Mouse (Mus musculus) embryonic stem cell, embryonic (primary cell): ENCODE results near the gene Jph3.

Experiments used
- CTCF ChIA-PET, 4 experiments: fragments of 300-600 bp in 2 of 4; fragments of 350-600 bp in 2 of 4; sonication (Branson Sonifier 250); formaldehyde crosslinking; loops; one replicate each; lab custom pipeline; 2022; ENCODE audit warnings: inconsistent platforms in 2 of 4; lab: Charles Lee
- POLR2A ChIA-PET, 4 experiments: fragments of 300-600 bp in 2 of 4; fragments of 350-600 bp in 2 of 4; sonication (Branson Sonifier 250); formaldehyde crosslinking; loops; one replicate each; lab custom pipeline; 2022; ENCODE audit warnings: antibody characterized with exemption in 4 of 4, inconsistent platforms in 1 of 4; lab: Charles Lee

Gene Jph3

GRCm38 (mm10) chr8:121794151-121794550 lies 64.7 kb downstream of the Jph3 start:
- POLR2A ChIA-PET, result interaction anchor here in 3 of 4 experiments (0.6 to 1.3 kb wide), 5 partner anchors 31 to 97 kb away, joined by 3 to 4 read pairs (median 3); no protein-coding TSS in a partner anchor
- CTCF ChIA-PET, result interaction anchor here in 1 of 4 experiments (0.9 to 1.0 kb wide), 2 partner anchors 38 to 43 kb away, joined by 3 read pairs; no protein-coding TSS in a partner anchor

DNA sequence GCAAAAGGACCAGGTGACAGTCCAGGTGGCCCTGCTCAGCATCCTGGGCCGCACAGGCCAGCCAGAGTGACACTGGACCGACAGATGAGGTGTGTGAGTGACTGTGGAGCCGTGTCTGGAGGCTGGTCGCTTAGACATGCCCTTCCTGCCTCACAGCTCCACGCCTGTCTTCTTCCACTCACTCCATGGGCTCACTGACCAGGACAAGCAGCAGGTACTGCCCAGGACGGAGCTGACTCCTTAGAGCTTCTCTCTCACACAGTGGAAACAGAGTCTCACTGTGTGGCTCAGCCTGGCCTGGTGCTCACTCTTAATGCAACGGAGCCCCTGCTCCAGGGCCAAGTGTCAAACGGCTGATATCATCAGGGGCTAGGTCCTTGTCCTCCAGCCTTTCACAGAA lies 66.0 kb downstream of the Jph3 start:
- ChIA-PET CTCF (interaction anchor here in 3 of 4 experiments (0.6 kb wide), 3 partner anchors 12 to 101 kb away, joined by 3 to 5 read pairs (median 3); no protein-coding TSS in a partner anchor), POLR2A (interaction anchor here in 2 of 4 experiments (0.9 to 1.3 kb wide), 2 partner anchors 11 to 35 kb away, joined by 3 read pairs; no protein-coding TSS in a partner anchor)

DNA sequence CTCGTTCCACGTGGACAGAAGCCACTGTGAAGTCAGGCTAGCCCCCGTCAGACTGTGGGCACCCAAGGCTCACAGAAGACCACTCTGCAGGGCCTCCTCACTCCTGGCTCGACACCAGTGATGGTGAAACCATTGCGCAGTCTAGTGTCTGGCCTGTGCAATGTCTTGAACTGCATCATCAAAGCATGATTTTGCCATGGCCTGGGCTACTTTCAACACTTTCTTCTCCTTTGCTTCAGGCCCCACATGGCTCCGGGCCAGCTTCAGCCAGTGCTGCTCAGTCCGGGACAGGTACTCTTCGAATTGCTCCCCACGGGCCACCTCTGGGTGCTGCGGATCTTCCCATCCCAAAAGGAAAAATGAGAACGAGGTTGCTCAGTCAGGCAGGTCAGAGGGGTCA lies 67.0 kb downstream of the Jph3 start:
- CTCF ChIA-PET, result no interaction called here
- POLR2A ChIA-PET, result interaction anchor here in 1 of 4 experiments (1.0 to 1.2 kb wide), 2 partner anchors 10 to 244 kb away, joined by 3 to 4 read pairs; no protein-coding TSS in a partner anchor

- ChIA-PET CTCF (interaction anchor here in 1 of 4 experiments (0.6 kb wide), 1 partner anchor 373 kb away, joined by 3 read pairs; no protein-coding TSS in a partner anchor), POLR2A (interaction anchor here in 1 of 4 experiments (1.4 kb wide), 1 partner anchor 10 kb away, joined by 3 read pairs; no protein-coding TSS in a partner anchor)
Observed at GRCm38 (mm10) chr8:121798401-121798800, 69.0 kb downstream of the Jph3 start.

- CTCF ChIA-PET, result interaction anchor here in 2 of 4 experiments (0.6 to 0.7 kb wide), 2 partner anchors 197 to 323 kb away, joined by 3 to 4 read pairs; no protein-coding TSS in a partner anchor
- POLR2A ChIA-PET, result interaction anchor here in 2 of 4 experiments (0.7 to 1.5 kb wide), 5 partner anchors 10 to 25 kb away, joined by 3 to 6 read pairs (median 4); no protein-coding TSS in a partner anchor
Observed at GRCm38 (mm10) chr8:121804829-121805228, 75.4 kb downstream of the Jph3 start.

GRCm38 (mm10) chr8:121806126-121806525 lies 76.7 kb downstream of the Jph3 start:
- POLR2A ChIA-PET, result interaction anchor here in 3 of 4 experiments (0.6 to 1.6 kb wide), 11 partner anchors 8 to 352 kb away, joined by 3 to 14 read pairs (median 3); partner anchors contain the start of gene Klhdc4 (in 1 of the 3)
- CTCF ChIA-PET, result interaction anchor here in 1 of 4 experiments (0.8 to 1.0 kb wide), 2 partner anchors 44 to 119 kb away, joined by 4 read pairs; no protein-coding TSS in a partner anchor

DNA sequence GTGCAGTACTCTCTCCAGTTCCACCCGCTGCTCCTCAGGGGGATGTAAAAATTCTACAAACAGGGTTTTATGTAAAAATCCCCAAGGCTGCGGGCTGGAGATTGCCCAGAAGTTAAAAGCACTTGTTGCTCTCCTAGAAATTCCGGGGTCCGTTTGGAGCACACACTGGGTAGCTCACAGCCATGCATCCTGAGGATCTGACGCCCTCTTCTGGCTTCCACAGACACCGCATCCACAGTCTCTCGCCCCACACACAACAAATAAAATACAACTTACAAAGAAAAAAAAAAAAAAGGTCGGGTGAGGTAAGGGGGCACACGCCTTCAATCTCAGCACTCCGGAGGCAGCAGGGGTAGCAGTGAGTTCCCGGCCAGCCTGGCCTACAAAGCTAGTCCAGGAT lies 78.6 kb downstream of the Jph3 start:
- ChIA-PET POLR2A (interaction anchor here in 3 of 4 experiments (0.7 to 1.8 kb wide), 6 partner anchors 9 to 53 kb away, joined by 3 to 7 read pairs (median 3); no protein-coding TSS in a partner anchor), CTCF (interaction anchor here (0.6 to 1.8 kb wide), 21 partner anchors 8 to 1229 kb away, joined by 3 to 7 read pairs (median 4); no protein-coding TSS in a partner anchor)

GRCm38 (mm10) chr8:121809524-121810155 lies 80.2 kb downstream of the Jph3 start:
- ChIA-PET POLR2A (interaction anchor here in 2 of 4 experiments (0.6 to 0.8 kb wide), 2 partner anchors 100 to 163 kb away, joined by 3 to 4 read pairs; no protein-coding TSS in a partner anchor), CTCF (interaction anchor here in 2 of 4 experiments (0.7 to 1.8 kb wide), 4 partner anchors 32 to 202 kb away, joined by 3 to 5 read pairs (median 4); no protein-coding TSS in a partner anchor)

DNA sequence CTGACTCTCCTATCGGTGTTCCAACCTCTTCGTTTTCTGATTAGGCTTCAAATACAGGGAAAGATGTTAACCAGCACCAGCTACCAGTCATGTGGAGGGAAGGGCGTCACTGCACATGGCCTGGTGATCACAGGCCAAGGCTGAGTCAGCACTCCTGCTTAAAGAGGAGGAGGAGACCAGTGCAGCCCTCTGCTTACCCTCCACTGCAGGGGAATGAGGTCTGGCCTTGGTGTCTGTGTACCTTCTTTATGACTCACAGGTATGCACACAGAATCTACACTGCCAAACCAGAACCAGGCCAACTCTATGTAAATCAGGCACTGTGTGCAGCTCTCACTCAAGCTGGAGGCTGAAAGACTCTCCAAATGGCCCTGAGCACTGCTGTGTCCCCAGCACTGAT lies 82.1 kb downstream of the Jph3 start:
- ChIA-PET CTCF (no interaction called here), POLR2A (interaction anchor here in 2 of 4 experiments (0.6 to 1.5 kb wide), 5 partner anchors 9 to 1132 kb away, joined by 3 to 4 read pairs (median 3); partner anchors contain the start of gene Klhdc4 (in 1 of the 2))

GRCm38 (mm10) chr8:121811931-121812570 lies 82.6 kb downstream of the Jph3 start:
- ChIA-PET CTCF (interaction anchor here in 1 of 4 experiments (0.6 kb wide), 2 partner anchors 219 to 1501 kb away, joined by 3 read pairs; no protein-coding TSS in a partner anchor), POLR2A (interaction anchor here in 2 of 4 experiments (1.3 to 1.5 kb wide), 2 partner anchors 10 to 60 kb away, joined by 3 read pairs; no protein-coding TSS in a partner anchor)

- POLR2A ChIA-PET, result interaction anchor here in 2 of 4 experiments (1.0 to 1.9 kb wide), 3 partner anchors 10 kb away, joined by 3 to 7 read pairs (median 3); no protein-coding TSS in a partner anchor
Observed at GRCm38 (mm10) chr8:121818226-121818625, 88.8 kb downstream of the Jph3 start.

DNA sequence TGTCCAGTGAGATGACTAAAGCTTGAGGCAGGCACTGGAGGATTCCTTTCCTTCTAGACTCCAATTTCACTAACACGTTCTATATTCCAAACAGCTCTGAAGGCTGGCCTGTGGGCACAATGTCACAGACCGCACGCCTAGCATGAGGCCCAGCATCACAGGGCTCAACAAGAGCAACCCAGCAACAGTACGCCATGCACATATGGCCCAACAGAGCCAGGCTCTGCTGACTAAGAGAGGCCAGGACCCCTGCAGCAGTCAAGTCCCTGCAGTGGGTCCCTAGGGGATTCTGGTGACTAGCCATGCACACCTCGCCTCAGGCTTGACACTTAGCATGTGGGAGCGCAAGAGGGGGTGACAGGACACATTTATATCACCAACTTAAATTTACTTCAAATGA lies 91.4 kb downstream of the Jph3 start:
- ChIA-PET CTCF (no interaction called here), POLR2A (interaction anchor here in 2 of 4 experiments (1.6 kb wide), 3 partner anchors 9 to 30 kb away, joined by 3 to 6 read pairs (median 5); no protein-coding TSS in a partner anchor)

More at GRCm38 (mm10) chr8:121818226-121818625, 88.8 kb downstream of the Jph3 start:
- CTCF ChIA-PET, result interaction anchor here in 1 of 4 experiments (0.9 kb wide), 1 partner anchor 267 kb away, joined by 3 read pairs; no protein-coding TSS in a partner anchor

GRCm38 (mm10) chr8:121821320-121821719 lies 91.9 kb downstream of the Jph3 start:
- POLR2A ChIA-PET, result interaction anchor here in 2 of 4 experiments (1.1 to 1.6 kb wide), 3 partner anchors 29 to 103 kb away, joined by 4 to 6 read pairs (median 5); no protein-coding TSS in a partner anchor
- CTCF ChIA-PET, result interaction anchor here in 1 of 4 experiments (0.6 kb wide), 1 partner anchor 289 kb away, joined by 5 read pairs; no protein-coding TSS in a partner anchor

- ChIA-PET CTCF (interaction anchor here in 1 of 4 experiments (0.6 kb wide), 1 partner anchor 289 kb away, joined by 5 read pairs; no protein-coding TSS in a partner anchor), POLR2A (interaction anchor here in 3 of 4 experiments (0.6 to 1.6 kb wide), 6 partner anchors 8 to 107 kb away, joined by 3 to 6 read pairs (median 4); no protein-coding TSS in a partner anchor)
Observed at GRCm38 (mm10) chr8:121821770-121822169, 92.3 kb downstream of the Jph3 start.

GRCm38 (mm10) chr8:121827726-121828125 lies 98.3 kb downstream of the Jph3 start:
- ChIA-PET CTCF (interaction anchor here in 1 of 4 experiments (1.2 kb wide), 1 partner anchor 14 kb away, joined by 3 read pairs; no protein-coding TSS in a partner anchor), POLR2A (interaction anchor here in 2 of 4 experiments (1.0 to 6.2 kb wide), 12 partner anchors 8 to 237 kb away, joined by 3 to 91 read pairs (median 5); partner anchors contain the start of gene Map1lc3b (in 1 of the 2))

- CTCF ChIA-PET, result interaction anchor here in 1 of 4 experiments (1.2 kb wide), 1 partner anchor 13 kb away, joined by 3 read pairs; no protein-coding TSS in a partner anchor
- POLR2A ChIA-PET, result interaction anchor here in 2 of 4 experiments (1.1 to 6.2 kb wide), 12 partner anchors 9 to 238 kb away, joined by 3 to 91 read pairs (median 6); partner anchors contain the start of gene Map1lc3b (in 1 of the 2)
Observed at GRCm38 (mm10) chr8:121828376-121829023, 99.1 kb downstream of the Jph3 start.
